Mouse (Mus musculus) neural tube, embryonic 13.5 days (tissue): ENCODE data around the gene Abhd18. TPM values are rescaled to one million over a fixed set of nuclear protein-coding genes. Genes with fewer than 3 reads are reported as not detected.
"Not testable (repeated sequence)": the region's sequence is repeated elsewhere in the genome, so short reads cannot be mapped to it uniquely, and the experiment has no call there.

Source experiments
- ATAC-seq: fragments of 200-750 bp; cut with Nextera tagmentation; 2 replicates; pipeline ENCODE4 v1.8.0; 2017; ENCODE audit warnings: low read depth, mild to moderate bottlenecking, moderate TSS enrichment, moderate library complexity
- H3K27ac ChIP-seq: fragments of 300-500 bp; sonication (generic); replicated peaks from 2 replicates; pipeline ENCODE4 v1.5.1; 2015; ENCODE audit warnings: moderate library complexity, mild to moderate bottlenecking, inconsistent platforms
- H3K27me3 ChIP-seq: fragments of 300-500 bp; sonication (generic); 2 replicates; pipeline ENCODE4 v1.6.1; 2015; ENCODE audit warnings: mild to moderate bottlenecking, inconsistent platforms
- H3K36me3 ChIP-seq: fragments of 300-500 bp; sonication (generic); 2 replicates; pipeline ENCODE4 v1.6.1; 2015; ENCODE audit warnings: mild to moderate bottlenecking, inconsistent platforms
- H3K4me1 ChIP-seq: fragments of 300-500 bp; sonication (generic); replicated peaks from 2 replicates; pipeline ENCODE4 v1.6.1; 2015; ENCODE audit warnings: inconsistent platforms
- H3K4me2 ChIP-seq: fragments of 300-500 bp; sonication (generic); 2 replicates; pipeline ENCODE4 v1.6.1; 2015; ENCODE audit warnings: inconsistent platforms, mild to moderate bottlenecking, moderate library complexity
- H3K4me3 ChIP-seq: fragments of 300-500 bp; sonication (generic); 2 replicates; pipeline ENCODE4 v1.5.1; 2015; ENCODE audit warnings: mild to moderate bottlenecking, inconsistent platforms
- H3K9ac ChIP-seq: fragments of 300-500 bp; sonication (generic); 2 replicates; pipeline ENCODE4 v1.6.1; 2015; ENCODE audit warnings: moderate library complexity, mild to moderate bottlenecking, inconsistent platforms
- H3K9me3 ChIP-seq: fragments of 300-500 bp; sonication (generic); 2 replicates; pipeline ENCODE4 v1.6.1; 2016; ENCODE audit warnings: inconsistent platforms
- WGBS: fragments of 180-500 bp; shearing (Covaris S2); methylation state at CpG from one replicate; pipeline ENCODE4 v1.1.7; 2015; 5-methylcytosine and 5-hydroxymethylcytosine counted together
- polyA plus RNA-seq: library from polyadenylated mRNA; unstranded; fragments of >200 nt; fragmentation: Nextera tagmentation; extraction: Ambion mirVana; gene quantifications from 2 replicates; pipeline ENCODE4 v1.2.1, GENCODE M21; 2015

Abhd18 gene
- polyA plus RNA-seq, 1 experiment from 2014 or later = 10.5 TPM

GRCm38 (mm10) chr3:40847936-40848335 lies 1.2 kb downstream of the Abhd18 start:
- Histone ChIP-seq H3K4me2 (peak overlapping the region; percentile 64), H3K4me3 (peak overlapping the region; percentile 53; the same call in 1 of the 2 replicates)
- H3K36me3 ChIP-seq, H3K9ac ChIP-seq, H3K4me1 ChIP-seq, H3K27me3 ChIP-seq, H3K27ac ChIP-seq, H3K9me3 ChIP-seq, ATAC-seq: not testable (repeated sequence)
- 95% methylated on average over 2 of the region's 2 CpGs for WGBS

GRCm38 (mm10) chr3:40853123-40853738 lies 6.5 kb downstream of the Abhd18 start:
- not testable (repeated sequence) for H3K4me1 ChIP-seq, H3K27ac ChIP-seq, ATAC-seq, H3K9ac ChIP-seq, H3K4me3 ChIP-seq, H3K4me2 ChIP-seq, H3K9me3 ChIP-seq, H3K36me3 ChIP-seq, H3K27me3 ChIP-seq
- 94% methylated on average over 3 of the region's 3 CpGs for WGBS

GRCm38 (mm10) chr3:40893816-40894258 lies 47.1 kb downstream of the Abhd18 start:
- peak overlapping the region; percentile 60 for H3K4me2 ChIP-seq
- H3K27me3 ChIP-seq, H3K36me3 ChIP-seq, H3K9me3 ChIP-seq: not testable (repeated sequence)
- H3K4me1 ChIP-seq = peaks cover 14% of the 10 kb centered on the region
- H3K27ac ChIP-seq = peak overlapping the region; percentile 71
- peak; percentile 100 for ATAC-seq
- peak overlapping the region; percentile 60 for H3K4me3 ChIP-seq
- peak overlapping the region; percentile 70 for H3K9ac ChIP-seq
- WGBS = under 1% methylated on average over 38 of the region's 38 CpGs

- 2% methylated on average over 19 of the region's 24 CpGs for WGBS
- Histone ChIP-seq H3K9ac (peak overlapping the region; percentile 78), H3K4me1 (peaks cover 14% of the 10 kb centered on the region), H3K4me2 (peak overlapping the region; percentile 71), H3K4me3 (peak overlapping the region; percentile 60), H3K27ac (peak overlapping the region; percentile 74)
- not testable (repeated sequence) for H3K9me3 ChIP-seq, H3K36me3 ChIP-seq, H3K27me3 ChIP-seq
- peak; percentile 83 for ATAC-seq
Measured at GRCm38 (mm10) chr3:40894336-40894735, 47.6 kb downstream of the Abhd18 start.

GRCm38 (mm10) chr3:40902443-40902842 lies 55.7 kb downstream of the Abhd18 start, which contains the start of gene 1700034I23Rik:
TSS of gene 1700034I23Rik (minus strand) at chr3:40902543.
- H3K4me3 ChIP-seq, H3K4me1 ChIP-seq, H3K27me3 ChIP-seq, H3K9me3 ChIP-seq, H3K4me2 ChIP-seq, H3K27ac ChIP-seq, H3K9ac ChIP-seq, ATAC-seq: not testable (repeated sequence)
- H3K36me3 ChIP-seq = peaks cover 11% of the 10 kb centered on the region; the same call in 1 of the 2 replicates
- 96% methylated on average over 5 of the region's 10 CpGs for WGBS

- Histone ChIP-seq H3K9ac (no peak overlapping the region), H3K27me3 (no peaks in the 10 kb centered on the region), H3K27ac (no peak overlapping the region), H3K4me2 (no peak overlapping the region), H3K36me3 (peaks cover 27% of the 10 kb centered on the region), H3K4me3 (no peak overlapping the region), H3K9me3 (no peaks in the 10 kb centered on the region), H3K4me1 (no peaks in the 10 kb centered on the region)
- no peak for ATAC-seq
- WGBS = 90% methylated on average over 5 of the region's 5 CpGs
Measured at GRCm38 (mm10) chr3:40938189-40938588, 91.4 kb downstream of the Abhd18 start.

- WGBS = 94% methylated on average over 4 of the region's 4 CpGs
- H3K9me3 ChIP-seq = no peaks in the 10 kb centered on the region
- H3K36me3 ChIP-seq = peaks cover 23% of the 10 kb centered on the region
- no peak for ATAC-seq
- no peaks in the 10 kb centered on the region for H3K27me3 ChIP-seq
- no peak overlapping the region for H3K4me2 ChIP-seq
- no peak overlapping the region for H3K27ac ChIP-seq
- H3K9ac ChIP-seq = no peak overlapping the region
- no peak overlapping the region for H3K4me3 ChIP-seq
- H3K4me1 ChIP-seq = no peaks in the 10 kb centered on the region
Measured at GRCm38 (mm10) chr3:40938592-40938991, 91.8 kb downstream of the Abhd18 start.

GRCm38 (mm10) chr3:40939019-40939418 lies 92.2 kb downstream of the Abhd18 start:
- Histone ChIP-seq H3K9me3 (no peaks in the 10 kb centered on the region), H3K4me3 (no peak overlapping the region), H3K36me3 (peaks cover 18% of the 10 kb centered on the region), H3K9ac (no peak overlapping the region), H3K4me2 (no peak overlapping the region), H3K4me1 (no peaks in the 10 kb centered on the region), H3K27me3 (no peaks in the 10 kb centered on the region), H3K27ac (no peak overlapping the region)
- no peak for ATAC-seq

GRCm38 (mm10) chr3:40949170-40949902 lies 102.6 kb downstream of the Abhd18 start, which contains the start of gene Larp1b:
TSS of gene Larp1b (plus strand) at chr3:40949828.
- Histone ChIP-seq H3K27me3 (peaks cover 27% of the 10 kb centered on the region), H3K9me3 (no peaks in the 10 kb centered on the region), H3K27ac (peak within 1 kb of the TSS; percentile 86), H3K36me3 (no peaks in the 10 kb centered on the region), H3K4me3 (peak within 1 kb of the TSS; percentile 80), H3K9ac (peak within 1 kb of the TSS; percentile 83), H3K4me1 (peaks cover 13% of the 10 kb centered on the region), H3K4me2 (peak within 1 kb of the TSS; percentile 85)
- ATAC-seq = peak; percentile 98
- WGBS = under 1% methylated on average over 64 of the region's 66 CpGs

GRCm38 (mm10) chr3:40949903-40950600 lies 103.3 kb downstream of the Abhd18 start:
- peak overlapping the region; percentile 83 for H3K9ac ChIP-seq
- peaks cover 13% of the 10 kb centered on the region for H3K4me1 ChIP-seq
- WGBS = under 1% methylated on average over 58 of the region's 118 CpGs
- peak overlapping the region; percentile 80 for H3K4me3 ChIP-seq
- no peaks in the 10 kb centered on the region for H3K36me3 ChIP-seq
- peak; percentile 56 for ATAC-seq
- H3K4me2 ChIP-seq = peak overlapping the region; percentile 85
- peak overlapping the region; percentile 86 for H3K27ac ChIP-seq
- H3K9me3 ChIP-seq = no peaks in the 10 kb centered on the region
- peaks cover 27% of the 10 kb centered on the region for H3K27me3 ChIP-seq

- peak overlapping the region; percentile 80 for H3K4me3 ChIP-seq
- WGBS = under 1% methylated on average over 43 of the region's 43 CpGs
- no peak for ATAC-seq
- peaks cover 27% of the 10 kb centered on the region for H3K27me3 ChIP-seq
- no peaks in the 10 kb centered on the region for H3K9me3 ChIP-seq
- peak overlapping the region; percentile 85 for H3K4me2 ChIP-seq
- peaks cover 13% of the 10 kb centered on the region for H3K4me1 ChIP-seq
- peak overlapping the region; percentile 83 for H3K9ac ChIP-seq
- no peaks in the 10 kb centered on the region for H3K36me3 ChIP-seq
- H3K27ac ChIP-seq = peak overlapping the region; percentile 86
Measured at GRCm38 (mm10) chr3:40950601-40951201, 103.9 kb downstream of the Abhd18 start.

GRCm38 (mm10) chr3:40951365-40951764 lies 104.6 kb downstream of the Abhd18 start:
- no peak overlapping the region for H3K9ac ChIP-seq
- no peaks in the 10 kb centered on the region for H3K36me3 ChIP-seq
- WGBS = 10% methylated on average over 7 of the region's 7 CpGs
- H3K4me1 ChIP-seq = peaks cover 13% of the 10 kb centered on the region
- ATAC-seq = no peak
- H3K27me3 ChIP-seq = peaks cover 27% of the 10 kb centered on the region
- no peak overlapping the region for H3K27ac ChIP-seq
- H3K4me2 ChIP-seq = peak overlapping the region; percentile 85
- peak overlapping the region; percentile 80 for H3K4me3 ChIP-seq
- H3K9me3 ChIP-seq = no peaks in the 10 kb centered on the region
